Mouse (Mus musculus): ENCODE measurements around the gene Meox1. TPM values are rescaled to one million over a fixed set of nuclear protein-coding genes. Genes with fewer than 3 reads are reported as not detected.
A peak's percentile ranks its signal among the peaks of the same experiment; 100 is the strongest.

Gene Meox1
- 10 to 100 TPM in 1 of 2 experiments, 1 to 10 TPM in 1; 8.6 to 10.8 TPM for total RNA-seq (2021)
- long read RNA-seq, experiment 1, transcript Meox1-201 (3 exons, 2,228 nt): major isoform, 11 of 11 reads
- long read RNA-seq, experiment 1, partial matches to known transcripts: 0 of 11 reads
- long read RNA-seq, experiment 1, other reads (novel, unspliced or antisense): 0 of 11 reads
- long read RNA-seq, experiment 2, transcript Meox1-201 (3 exons, 2,228 nt): major isoform, 7 of 9 reads
- long read RNA-seq, experiment 2, partial matches to known transcripts: 2 of 9 reads
- long read RNA-seq, experiment 2, other reads (novel, unspliced or antisense): 0 of 9 reads

GRCm38 (mm10) chr11:101894204-101894603, at the start of gene Meox1:
TSS of gene Meox1 (minus strand) at chr11:101894374.
- intact Hi-C loops (cut with DNase I; ENCODE audit: low total_unique reads): no loop called here
- DNase-seq: no peak

- no peak for DNase-seq
- intact Hi-C loops (cut with DNase I; ENCODE audit: low total_unique reads): no loop called here
Observed at GRCm38 (mm10) chr11:101943055-101943454, 48.9 kb upstream of the Meox1 start.

GRCm38 (mm10) chr11:101937108-101937507, 42.9 kb upstream of the Meox1 start:
- DNase-seq: peak; percentile 39
- intact Hi-C loops (cut with DNase I; ENCODE audit: low total_unique reads): no loop called here

GRCm38 (mm10) chr11:101936421-101936820, 42.2 kb upstream of the Meox1 start:
- intact Hi-C loops (cut with DNase I; ENCODE audit: low total_unique reads): no loop called here

GRCm38 (mm10) chr11:101935743-101936142, 41.6 kb upstream of the Meox1 start:
- intact Hi-C loops (cut with DNase I; ENCODE audit: low total_unique reads): no loop called here
- DNase-seq: no peak

More at GRCm38 (mm10) chr11:101936421-101936820, 42.2 kb upstream of the Meox1 start:
- DNase-seq: no peak

- no peak for DNase-seq
- intact Hi-C loops (cut with DNase I; ENCODE audit: low total_unique reads): no loop called here
Observed at GRCm38 (mm10) chr11:101931978-101932377, 37.8 kb upstream of the Meox1 start.

- peak; percentile 26 for DNase-seq
- intact Hi-C loops (cut with DNase I; ENCODE audit: low total_unique reads): no loop called here
Observed at GRCm38 (mm10) chr11:101928030-101928762, 34.0 kb upstream of the Meox1 start.

- DNase-seq: no peak
- intact Hi-C loops (cut with DNase I; ENCODE audit: low total_unique reads): no loop called here
Observed at GRCm38 (mm10) chr11:101926951-101927589, 32.9 kb upstream of the Meox1 start.

GRCm38 (mm10) chr11:101925636-101926035, 31.5 kb upstream of the Meox1 start:
- DNase-seq: no peak
- intact Hi-C loops (cut with DNase I; ENCODE audit: low total_unique reads): no loop called here

- intact Hi-C loops (cut with DNase I; ENCODE audit: low total_unique reads): no loop called here
- no peak for DNase-seq
Observed at GRCm38 (mm10) chr11:101924441-101924976, 30.3 kb upstream of the Meox1 start.

GRCm38 (mm10) chr11:101923988-101924387, 29.8 kb upstream of the Meox1 start:
- intact Hi-C loops (cut with DNase I; ENCODE audit: low total_unique reads): no loop called here

GRCm38 (mm10) chr11:101921361-101921952, 27.3 kb upstream of the Meox1 start:
- intact Hi-C loops (cut with DNase I; ENCODE audit: low total_unique reads): no loop called here
- peak; percentile 52 for DNase-seq

More at GRCm38 (mm10) chr11:101923988-101924387, 29.8 kb upstream of the Meox1 start:
- DNase-seq: no peak

GRCm38 (mm10) chr11:101919660-101920059, 25.5 kb upstream of the Meox1 start:
- intact Hi-C loops (cut with DNase I; ENCODE audit: low total_unique reads): loop anchor here (1.0 kb wide), 1 partner anchor 49 kb away; no protein-coding TSS in a partner anchor

GRCm38 (mm10) chr11:101918609-101919008, 24.4 kb upstream of the Meox1 start:
- DNase-seq: no peak
- intact Hi-C loops (cut with DNase I; ENCODE audit: low total_unique reads): loop anchor here (1.0 kb wide), 1 partner anchor 50 kb away; no protein-coding TSS in a partner anchor

More at GRCm38 (mm10) chr11:101919660-101920059, 25.5 kb upstream of the Meox1 start:
- peak; percentile 70 for DNase-seq

- intact Hi-C loops (cut with DNase I; ENCODE audit: low total_unique reads): no loop called here
- DNase-seq: no peak
Observed at GRCm38 (mm10) chr11:101916772-101917171, 22.6 kb upstream of the Meox1 start.

GRCm38 (mm10) chr11:101913591-101913990, 19.4 kb upstream of the Meox1 start:
- DNase-seq: no peak
- intact Hi-C loops (cut with DNase I; ENCODE audit: low total_unique reads): no loop called here

- intact Hi-C loops (cut with DNase I; ENCODE audit: low total_unique reads): loop anchor here (2.0 kb wide), 1 partner anchor 99 kb away; no protein-coding TSS in a partner anchor
- DNase-seq: no peak
Observed at GRCm38 (mm10) chr11:101911855-101912579, 17.8 kb upstream of the Meox1 start.

- DNase-seq: peak; percentile 71
- intact Hi-C loops (cut with DNase I; ENCODE audit: low total_unique reads): loop anchor here (2.0 kb wide), 1 partner anchor 98 kb away; no protein-coding TSS in a partner anchor
Observed at GRCm38 (mm10) chr11:101910230-101910946, 16.2 kb upstream of the Meox1 start.

Measured in gastrocnemius, postnatal 14 days (tissue).